Mouse (Mus musculus): ENCODE results near the gene Gm12166.

DNA sequence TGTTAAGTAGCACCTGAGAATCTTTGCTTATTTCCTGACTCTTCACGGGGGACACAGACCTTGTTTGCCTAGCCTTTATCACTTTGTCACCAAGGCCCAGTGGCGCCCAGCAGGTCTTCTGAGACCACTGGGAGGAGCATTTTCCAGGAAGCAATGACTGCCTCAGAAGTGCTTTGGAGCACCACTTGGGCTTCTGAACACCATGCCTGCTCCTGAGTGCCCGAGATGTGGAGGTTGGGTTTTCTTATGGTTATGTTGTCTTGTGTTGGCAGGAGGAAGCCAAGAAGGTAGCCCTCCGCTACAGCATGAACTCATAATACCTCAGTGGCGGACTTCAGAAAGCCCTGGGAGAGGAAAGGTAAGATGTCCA lies 8.5 kb upstream of the Gm12166 start:
- TF ChIP-seq CTCF (IDR thresholded peaks at IDR 0.05) (no peak), POLR2A (IDR thresholded peaks at IDR 0.05; ENCODE audit: insufficient read depth, low read depth, low read length) (no peak)

Measured in heart, adult 2 months (tissue).